Mouse (Mus musculus) testis, adult 2 months (tissue): ENCODE data around the gene Ccdc130.

Source experiments
- CTCF ChIP-seq: fragments of 200-500 bp; IDR thresholded peaks from 2 replicates; pipeline ENCODE4 v1.5.1; 2012; ENCODE audit warnings: low read depth, mild to moderate bottlenecking, inconsistent platforms, low read length, moderate library complexity; ENCODE audit not compliant: control insufficient read depth, insufficient read depth, insufficient replicate concordance
- POLR2A ChIP-seq: fragments of 200-500 bp; IDR thresholded peaks from 2 replicates; pipeline ENCODE4 v1.6.1; 2012; ENCODE audit warnings: low read depth, mild to moderate bottlenecking, inconsistent platforms, low read length, moderate library complexity; ENCODE audit not compliant: control insufficient read depth

- no peak for TF ChIP-seq POLR2A
- no peak for TF ChIP-seq CTCF
Measured at GRCm38 (mm10) chr8:84235746-84236409, 34.3 kb downstream of the Ccdc130 start.
